Mouse (Mus musculus): ENCODE measurements around the gene Gsg1l. TPM values are rescaled to one million over a fixed set of nuclear protein-coding genes. Genes with fewer than 3 reads are reported as not detected.

Gsg1l gene
- polyA plus RNA-seq, 1 experiment from 2014 or later: 0.55 TPM

GRCm38 (mm10) chr7:126051910-126052309 is 30.3 kb downstream of the Gsg1l start:
- DNase-seq (ENCODE audit: low spot score) (no peak), ATAC-seq (ENCODE audit: insufficient number of reproducible peaks, low FRiP score, low TSS enrichment, low read depth) (no peak)
- WGBS: 39% methylated on average over 6 of the region's 6 CpGs
- Histone ChIP-seq H3K27me3 (ENCODE audit: control insufficient read depth, insufficient read depth, low read length) (no peaks in the 10 kb centered on the region), H3K27ac (replicated peaks; ENCODE audit: low read depth, low read length) (no peak overlapping the region), H3K4me2 (ENCODE audit: low read depth, severe bottlenecking) (no peak overlapping the region), H3K9me3 (ENCODE audit: control insufficient read depth, low read length) (no peaks in the 10 kb centered on the region), H3K9ac (ENCODE audit: low read length) (no peak overlapping the region), H3K36me3 (ENCODE audit: control insufficient read depth, insufficient read depth, low read length) (no peaks in the 10 kb centered on the region), H3K4me3 (ENCODE audit: low read depth, low read length) (no peak overlapping the region), H3K4me1 (ENCODE audit: control insufficient read depth, insufficient read depth, low read length) (no peaks in the 10 kb centered on the region)

GRCm38 (mm10) chr7:126045077-126045476 is 37.1 kb downstream of the Gsg1l start:
- ATAC-seq (ENCODE audit: insufficient number of reproducible peaks, low FRiP score, low TSS enrichment, low read depth) (no peak), DNase-seq (ENCODE audit: low spot score) (no peak)
- Histone ChIP-seq H3K4me2 (ENCODE audit: low read depth, severe bottlenecking) (no peak overlapping the region), H3K9me3 (ENCODE audit: control insufficient read depth, low read length) (peaks cover 2% of the 10 kb centered on the region; the same call in 1 of the 2 replicates), H3K4me1 (ENCODE audit: control insufficient read depth, insufficient read depth, low read length) (no peaks in the 10 kb centered on the region), H3K27me3 (ENCODE audit: control insufficient read depth, insufficient read depth, low read length) (no peaks in the 10 kb centered on the region), H3K9ac (ENCODE audit: low read length) (no peak overlapping the region), H3K27ac (replicated peaks; ENCODE audit: low read depth, low read length) (no peak overlapping the region), H3K4me3 (ENCODE audit: low read depth, low read length) (no peak overlapping the region), H3K36me3 (ENCODE audit: control insufficient read depth, insufficient read depth, low read length) (no peaks in the 10 kb centered on the region)
- 94% methylated on average over 6 of the region's 6 CpGs for WGBS

GRCm38 (mm10) chr7:126042306-126042705 is 39.9 kb downstream of the Gsg1l start:
- no peak overlapping the region for H3K9ac ChIP-seq (ENCODE audit: low read length)
- H3K4me1 ChIP-seq (ENCODE audit: control insufficient read depth, insufficient read depth, low read length): peaks cover 12% of the 10 kb centered on the region; the same call in 1 of the 2 replicates
- H3K4me2 ChIP-seq (ENCODE audit: low read depth, severe bottlenecking): no peak overlapping the region
- H3K36me3 ChIP-seq (ENCODE audit: control insufficient read depth, insufficient read depth, low read length): no peaks in the 10 kb centered on the region
- H3K27ac ChIP-seq (replicated peaks; ENCODE audit: low read depth, low read length): no peak overlapping the region
- 64% methylated on average over 3 of the region's 3 CpGs for WGBS
- no peak overlapping the region for H3K4me3 ChIP-seq (ENCODE audit: low read depth, low read length)
- peaks cover 2% of the 10 kb centered on the region; the same call in 1 of the 2 replicates for H3K9me3 ChIP-seq (ENCODE audit: control insufficient read depth, low read length)
- DNase-seq (ENCODE audit: low spot score) (no peak), ATAC-seq (ENCODE audit: insufficient number of reproducible peaks, low FRiP score, low TSS enrichment, low read depth) (no peak)
- no peaks in the 10 kb centered on the region for H3K27me3 ChIP-seq (ENCODE audit: control insufficient read depth, insufficient read depth, low read length)

GRCm38 (mm10) chr7:126040794-126041526 is 41.3 kb downstream of the Gsg1l start:
- DNase-seq (ENCODE audit: low spot score) (no peak), ATAC-seq (ENCODE audit: insufficient number of reproducible peaks, low FRiP score, low TSS enrichment, low read depth) (no peak)
- no peak overlapping the region for H3K9ac ChIP-seq (ENCODE audit: low read length)
- H3K4me3 ChIP-seq (ENCODE audit: low read depth, low read length): no peak overlapping the region
- H3K9me3 ChIP-seq (ENCODE audit: control insufficient read depth, low read length): peaks cover 2% of the 10 kb centered on the region; the same call in 1 of the 2 replicates
- 83% methylated on average over 18 of the region's 18 CpGs for WGBS
- H3K27ac ChIP-seq (replicated peaks; ENCODE audit: low read depth, low read length): no peak overlapping the region
- no peaks in the 10 kb centered on the region for H3K36me3 ChIP-seq (ENCODE audit: control insufficient read depth, insufficient read depth, low read length)
- no peaks in the 10 kb centered on the region for H3K27me3 ChIP-seq (ENCODE audit: control insufficient read depth, insufficient read depth, low read length)
- peaks cover 12% of the 10 kb centered on the region; the same call in 1 of the 2 replicates for H3K4me1 ChIP-seq (ENCODE audit: control insufficient read depth, insufficient read depth, low read length)
- no peak overlapping the region for H3K4me2 ChIP-seq (ENCODE audit: low read depth, severe bottlenecking)

- Histone ChIP-seq H3K9me3 (ENCODE audit: control insufficient read depth, low read length) (peaks cover 2% of the 10 kb centered on the region; the same call in 1 of the 2 replicates), H3K4me3 (ENCODE audit: low read depth, low read length) (no peak overlapping the region), H3K36me3 (ENCODE audit: control insufficient read depth, insufficient read depth, low read length) (no peaks in the 10 kb centered on the region), H3K4me2 (ENCODE audit: low read depth, severe bottlenecking) (no peak overlapping the region), H3K9ac (ENCODE audit: low read length) (no peak overlapping the region), H3K27me3 (ENCODE audit: control insufficient read depth, insufficient read depth, low read length) (no peaks in the 10 kb centered on the region), H3K4me1 (ENCODE audit: control insufficient read depth, insufficient read depth, low read length) (peaks cover 12% of the 10 kb centered on the region; the same call in 1 of the 2 replicates), H3K27ac (replicated peaks; ENCODE audit: low read depth, low read length) (no peak overlapping the region)
- ATAC-seq (ENCODE audit: insufficient number of reproducible peaks, low FRiP score, low TSS enrichment, low read depth): no peak
- WGBS: 88% methylated on average over 5 of the region's 5 CpGs
- no peak for DNase-seq (ENCODE audit: low spot score)
Observed at GRCm38 (mm10) chr7:126039847-126040246, 42.4 kb downstream of the Gsg1l start.

GRCm38 (mm10) chr7:126039247-126039835 is 42.9 kb downstream of the Gsg1l start:
- H3K4me2 ChIP-seq (ENCODE audit: low read depth, severe bottlenecking): no peak overlapping the region
- no peaks in the 10 kb centered on the region for H3K27me3 ChIP-seq (ENCODE audit: control insufficient read depth, insufficient read depth, low read length)
- 91% methylated on average over 5 of the region's 5 CpGs for WGBS
- no peak overlapping the region for H3K4me3 ChIP-seq (ENCODE audit: low read depth, low read length)
- no peak for ATAC-seq (ENCODE audit: insufficient number of reproducible peaks, low FRiP score, low TSS enrichment, low read depth)
- no peak overlapping the region for H3K9ac ChIP-seq (ENCODE audit: low read length)
- no peaks in the 10 kb centered on the region for H3K36me3 ChIP-seq (ENCODE audit: control insufficient read depth, insufficient read depth, low read length)
- H3K9me3 ChIP-seq (ENCODE audit: control insufficient read depth, low read length): no peaks in the 10 kb centered on the region
- peaks cover 12% of the 10 kb centered on the region; the same call in 1 of the 2 replicates for H3K4me1 ChIP-seq (ENCODE audit: control insufficient read depth, insufficient read depth, low read length)
- H3K27ac ChIP-seq (replicated peaks; ENCODE audit: low read depth, low read length): no peak overlapping the region
- no peak for DNase-seq (ENCODE audit: low spot score)

GRCm38 (mm10) chr7:126038366-126039246 is 43.6 kb downstream of the Gsg1l start:
- ATAC-seq (ENCODE audit: insufficient number of reproducible peaks, low FRiP score, low TSS enrichment, low read depth) (no peak), DNase-seq (ENCODE audit: low spot score) (peak; percentile 43)
- Histone ChIP-seq H3K36me3 (ENCODE audit: control insufficient read depth, insufficient read depth, low read length) (no peaks in the 10 kb centered on the region), H3K27ac (replicated peaks; ENCODE audit: low read depth, low read length) (no peak overlapping the region), H3K9ac (ENCODE audit: low read length) (no peak overlapping the region), H3K27me3 (ENCODE audit: control insufficient read depth, insufficient read depth, low read length) (no peaks in the 10 kb centered on the region), H3K4me2 (ENCODE audit: low read depth, severe bottlenecking) (no peak overlapping the region), H3K4me1 (ENCODE audit: control insufficient read depth, insufficient read depth, low read length) (peaks cover 12% of the 10 kb centered on the region; the same call in 1 of the 2 replicates), H3K9me3 (ENCODE audit: control insufficient read depth, low read length) (no peaks in the 10 kb centered on the region), H3K4me3 (ENCODE audit: low read depth, low read length) (no peak overlapping the region)
- 39% methylated on average over 25 of the region's 25 CpGs for WGBS

GRCm38 (mm10) chr7:126035332-126035731 is 46.9 kb downstream of the Gsg1l start:
- Histone ChIP-seq H3K9me3 (ENCODE audit: control insufficient read depth, low read length) (no peaks in the 10 kb centered on the region), H3K27me3 (ENCODE audit: control insufficient read depth, insufficient read depth, low read length) (no peaks in the 10 kb centered on the region), H3K9ac (ENCODE audit: low read length) (no peak overlapping the region), H3K4me2 (ENCODE audit: low read depth, severe bottlenecking) (no peak overlapping the region), H3K36me3 (ENCODE audit: control insufficient read depth, insufficient read depth, low read length) (no peaks in the 10 kb centered on the region), H3K27ac (replicated peaks; ENCODE audit: low read depth, low read length) (no peak overlapping the region), H3K4me1 (ENCODE audit: control insufficient read depth, insufficient read depth, low read length) (peaks cover 12% of the 10 kb centered on the region; the same call in 1 of the 2 replicates), H3K4me3 (ENCODE audit: low read depth, low read length) (no peak overlapping the region)
- WGBS: 57% methylated on average over 3 of the region's 3 CpGs
- ATAC-seq (ENCODE audit: insufficient number of reproducible peaks, low FRiP score, low TSS enrichment, low read depth) (no peak), DNase-seq (ENCODE audit: low spot score) (no peak)

Measured in limb, embryonic 11.5 days (tissue).